Mouse (Mus musculus): ENCODE results near the gene Prr5l. TPM values are rescaled to one million over a fixed set of nuclear protein-coding genes. Genes with fewer than 3 reads are reported as not detected.
A peak's percentile ranks its signal among the peaks of the same experiment; 100 is the strongest.

Prr5l gene
- polyA plus RNA-seq, 1 experiment from 2014 or later = 5.5 TPM

DNA sequence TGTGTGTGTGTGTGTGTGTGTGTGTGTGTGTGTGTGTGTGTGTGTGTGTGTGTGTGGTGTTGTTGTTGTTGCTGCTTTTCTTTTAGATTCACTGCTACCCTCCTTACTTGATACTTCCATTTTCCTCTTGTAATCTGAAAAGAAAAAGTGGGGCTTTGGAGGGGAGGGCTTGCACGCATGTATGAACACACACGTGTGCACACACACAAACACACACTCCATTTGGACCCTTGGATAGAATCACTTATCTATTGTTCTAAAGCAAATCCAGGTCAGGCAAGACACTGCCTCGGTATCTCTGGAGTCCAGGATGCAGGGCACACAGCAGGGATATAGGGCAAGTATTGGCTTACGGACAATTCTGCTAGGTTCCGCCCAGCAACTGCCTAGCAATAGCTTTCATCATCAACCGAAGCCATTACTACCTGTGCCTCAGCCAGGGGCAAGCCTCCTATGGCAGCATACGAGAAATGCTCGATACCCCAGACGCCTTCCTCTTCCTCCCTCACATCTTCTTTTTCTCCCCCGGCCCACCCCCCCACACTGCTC, 159.4 kb downstream of the Prr5l start:
- no peak overlapping the region for H3K27ac ChIP-seq (ENCODE audit: low read length)
- H3K4me3 ChIP-seq (replicated peaks; ENCODE audit: low read length) = no peak overlapping the region
- H3K4me2 ChIP-seq (ENCODE audit: low read length) = no peak overlapping the region
- no peaks in the 10 kb centered on the region for H3K36me3 ChIP-seq (ENCODE audit: control insufficient read depth, insufficient read depth)
- 38% methylated on average over 10 of the region's 10 CpGs for WGBS
- H3K9me3 ChIP-seq (ENCODE audit: control insufficient read depth, low read length) = no peaks in the 10 kb centered on the region
- H3K4me1 ChIP-seq (replicated peaks; ENCODE audit: control insufficient read depth, insufficient read depth, low read length) = peaks cover 7% of the 10 kb centered on the region
- H3K9ac ChIP-seq (replicated peaks; ENCODE audit: low read depth, low read length) = no peak overlapping the region
- no peaks in the 10 kb centered on the region for H3K27me3 ChIP-seq (replicated peaks; ENCODE audit: control insufficient read depth, insufficient read depth, low read length)
- peak; percentile 27; the same call in 1 of the 2 replicates for ATAC-seq

DNA sequence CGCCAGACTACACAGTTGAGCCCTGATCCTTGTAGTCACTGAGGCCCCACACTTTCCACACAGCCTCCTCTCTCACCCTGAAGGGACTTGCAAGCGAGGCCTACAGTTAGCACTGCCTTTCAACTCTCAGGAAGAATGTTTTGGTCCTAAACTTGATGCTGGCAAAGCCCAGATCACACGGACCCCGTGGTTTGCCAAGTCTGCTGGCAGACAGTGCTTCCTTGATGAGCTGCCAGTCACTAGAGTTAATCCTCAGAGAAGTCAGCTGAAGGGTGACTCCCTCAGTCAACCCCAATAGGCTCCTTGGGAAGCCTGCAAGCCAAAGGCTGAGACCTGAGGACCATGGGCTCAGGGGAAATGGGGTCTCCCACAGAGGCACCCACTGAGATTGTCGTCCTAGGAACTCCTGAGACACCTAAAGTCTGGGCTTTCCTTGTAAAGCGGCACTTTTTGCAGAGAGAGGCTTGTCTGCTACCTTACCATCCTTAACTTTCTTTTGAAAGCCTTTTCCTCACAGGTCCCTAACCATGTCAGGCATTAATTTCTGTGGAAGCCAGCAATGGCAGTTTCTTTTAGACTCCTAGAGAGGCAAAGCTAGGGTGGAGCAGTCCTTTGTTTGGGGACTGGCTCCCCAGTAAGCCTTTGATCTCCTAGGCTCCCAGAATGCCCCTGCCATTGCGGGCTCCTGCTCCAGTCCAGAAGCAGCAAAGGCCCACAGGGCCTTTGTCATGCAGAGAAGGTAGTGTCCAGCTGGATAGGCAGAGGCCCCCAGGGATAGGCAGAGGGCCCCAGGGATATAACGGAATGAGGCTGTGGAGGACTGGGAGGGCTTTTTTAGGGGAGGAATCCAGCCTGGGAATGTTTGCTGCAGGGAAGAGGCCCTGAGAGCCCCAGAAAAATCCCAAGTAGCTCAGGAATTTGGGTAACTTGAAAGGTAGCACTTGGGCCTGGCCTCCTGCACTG, 160.2 kb downstream of the Prr5l start:
- 19% methylated on average over 8 of the region's 8 CpGs for WGBS
- H3K27me3 ChIP-seq (replicated peaks; ENCODE audit: control insufficient read depth, insufficient read depth, low read length) = no peaks in the 10 kb centered on the region
- no peak overlapping the region for H3K4me2 ChIP-seq (ENCODE audit: low read length)
- ATAC-seq = peak; percentile 73
- H3K4me3 ChIP-seq (replicated peaks; ENCODE audit: low read length) = no peak overlapping the region
- no peak overlapping the region for H3K9ac ChIP-seq (replicated peaks; ENCODE audit: low read depth, low read length)
- H3K9me3 ChIP-seq (ENCODE audit: control insufficient read depth, low read length) = no peaks in the 10 kb centered on the region
- H3K36me3 ChIP-seq (ENCODE audit: control insufficient read depth, insufficient read depth) = no peaks in the 10 kb centered on the region
- H3K27ac ChIP-seq (ENCODE audit: low read length) = peak overlapping the region; percentile 2; the same call in 1 of the 2 replicates
- H3K4me1 ChIP-seq (replicated peaks; ENCODE audit: control insufficient read depth, insufficient read depth, low read length) = peaks cover 7% of the 10 kb centered on the region

DNA sequence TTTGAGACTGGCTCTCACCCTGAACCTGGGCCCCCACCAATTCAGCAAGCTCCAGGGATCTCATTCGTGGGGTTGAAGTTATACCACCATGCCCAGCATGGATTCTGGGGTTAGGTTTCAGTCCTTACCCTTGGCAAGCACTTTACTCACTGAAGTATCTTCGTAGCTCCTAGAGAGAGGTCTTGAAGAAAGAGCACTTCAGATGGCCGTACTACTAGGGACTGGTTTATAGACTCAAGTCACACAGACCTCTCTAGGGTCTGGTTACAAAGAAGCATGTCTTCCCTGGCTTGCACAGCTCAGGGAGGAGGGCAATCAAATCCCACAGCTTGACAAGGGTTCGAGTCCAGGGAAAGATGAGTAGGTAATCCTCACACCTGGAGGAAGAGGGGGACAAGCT, 161.0 kb downstream of the Prr5l start:
- Histone ChIP-seq H3K27ac (ENCODE audit: low read length) (no peak overlapping the region), H3K36me3 (ENCODE audit: control insufficient read depth, insufficient read depth) (no peaks in the 10 kb centered on the region), H3K4me1 (replicated peaks; ENCODE audit: control insufficient read depth, insufficient read depth, low read length) (peaks cover 7% of the 10 kb centered on the region), H3K27me3 (replicated peaks; ENCODE audit: control insufficient read depth, insufficient read depth, low read length) (no peaks in the 10 kb centered on the region), H3K4me2 (ENCODE audit: low read length) (no peak overlapping the region), H3K9me3 (ENCODE audit: control insufficient read depth, low read length) (no peaks in the 10 kb centered on the region), H3K4me3 (replicated peaks; ENCODE audit: low read length) (no peak overlapping the region), H3K9ac (replicated peaks; ENCODE audit: low read depth, low read length) (no peak overlapping the region)
- no peak for ATAC-seq
- 90% methylated on average over 4 of the region's 4 CpGs for WGBS

DNA sequence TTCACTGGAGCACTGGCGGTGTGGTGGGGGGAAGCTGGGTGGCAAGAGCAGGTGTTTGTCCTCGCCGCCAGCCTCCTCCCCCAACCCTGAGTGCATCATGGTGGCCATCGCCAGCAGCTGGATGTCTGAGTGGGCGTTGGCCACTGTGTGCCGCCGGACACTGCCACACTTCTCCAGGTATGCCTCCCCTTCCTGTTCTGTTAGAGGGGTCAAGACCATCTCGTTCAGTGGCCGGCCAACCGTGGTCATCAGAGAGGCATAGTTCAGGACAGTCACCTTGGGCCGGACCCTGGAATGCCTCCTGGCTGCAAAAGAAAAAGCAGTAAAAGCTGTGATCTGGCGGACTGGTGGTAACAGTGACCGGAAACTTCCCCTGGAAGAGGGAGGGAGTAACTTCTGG, 165.7 kb downstream of the Prr5l start:
- Histone ChIP-seq H3K36me3 (ENCODE audit: control insufficient read depth, insufficient read depth) (no peaks in the 10 kb centered on the region), H3K4me1 (replicated peaks; ENCODE audit: control insufficient read depth, insufficient read depth, low read length) (no peaks in the 10 kb centered on the region; the same call in 1 of the 2 replicates), H3K27ac (ENCODE audit: low read length) (no peak overlapping the region), H3K4me2 (ENCODE audit: low read length) (no peak overlapping the region), H3K4me3 (replicated peaks; ENCODE audit: low read length) (no peak overlapping the region), H3K9ac (replicated peaks; ENCODE audit: low read depth, low read length) (no peak overlapping the region), H3K27me3 (replicated peaks; ENCODE audit: control insufficient read depth, insufficient read depth, low read length) (no peaks in the 10 kb centered on the region), H3K9me3 (ENCODE audit: control insufficient read depth, low read length) (no peaks in the 10 kb centered on the region)
- 94% methylated on average over 13 of the region's 13 CpGs for WGBS
- ATAC-seq = no peak

DNA sequence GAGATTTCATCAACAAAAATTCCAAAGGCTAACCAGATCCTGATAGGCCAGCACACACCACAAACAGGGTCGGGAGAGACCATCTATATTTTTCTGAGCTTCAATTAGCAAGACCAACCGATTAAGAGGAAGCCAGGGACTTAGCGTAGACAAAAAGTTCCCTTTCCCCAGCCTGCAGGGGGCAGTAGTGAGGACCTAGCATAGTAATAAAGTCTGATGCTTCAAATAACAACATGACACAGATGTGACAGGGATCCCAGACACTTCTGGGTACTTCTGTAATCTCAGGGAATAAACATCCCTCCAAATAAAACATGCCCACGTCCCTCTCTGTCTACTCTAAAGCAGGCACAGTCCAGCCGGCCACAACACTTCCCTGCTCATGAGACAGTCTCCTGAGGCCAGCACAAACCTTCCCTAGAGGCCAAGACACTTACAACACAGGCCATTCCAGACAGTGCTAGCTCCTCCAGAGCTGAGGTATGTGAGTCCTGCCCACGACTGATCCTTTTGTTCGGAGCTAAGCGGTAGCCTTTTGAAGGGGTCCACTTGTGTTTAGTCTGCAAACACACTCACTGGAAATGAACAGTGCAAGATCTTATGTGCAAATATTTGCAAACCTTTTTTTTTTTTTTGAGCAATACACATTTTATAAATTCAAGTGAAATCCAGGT, 167.0 kb downstream of the Prr5l start:
- 82% methylated on average over 8 of the region's 8 CpGs for WGBS
- Histone ChIP-seq H3K4me2 (ENCODE audit: low read length) (no peak overlapping the region), H3K9ac (replicated peaks; ENCODE audit: low read depth, low read length) (no peak overlapping the region), H3K9me3 (ENCODE audit: control insufficient read depth, low read length) (no peaks in the 10 kb centered on the region), H3K4me1 (replicated peaks; ENCODE audit: control insufficient read depth, insufficient read depth, low read length) (no peaks in the 10 kb centered on the region), H3K4me3 (replicated peaks; ENCODE audit: low read length) (no peak overlapping the region), H3K27ac (ENCODE audit: low read length) (no peak overlapping the region), H3K27me3 (replicated peaks; ENCODE audit: control insufficient read depth, insufficient read depth, low read length) (no peaks in the 10 kb centered on the region), H3K36me3 (ENCODE audit: control insufficient read depth, insufficient read depth) (no peaks in the 10 kb centered on the region)
- ATAC-seq = no peak

DNA sequence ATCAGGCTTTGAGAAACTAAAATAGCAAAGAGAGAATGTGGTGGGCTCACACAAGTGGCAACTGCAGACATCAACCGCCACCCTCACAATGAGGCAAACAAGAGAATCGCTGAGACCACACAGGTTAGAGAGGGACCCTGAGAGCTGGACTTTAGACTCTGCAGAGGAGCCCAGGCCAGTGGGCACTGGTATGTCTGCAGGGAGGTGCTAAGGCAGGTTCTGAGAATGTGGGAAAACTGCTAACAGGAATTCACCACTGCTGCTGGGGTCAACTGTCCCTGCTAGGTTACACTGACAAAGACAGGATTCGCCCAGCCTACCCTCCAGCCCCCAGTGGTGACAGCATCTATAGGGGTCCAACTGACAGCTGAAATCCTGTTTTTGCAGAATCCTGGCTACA, 171.2 kb downstream of the Prr5l start:
- WGBS = 86% methylated on average over 3 of the region's 3 CpGs
- H3K36me3 ChIP-seq (ENCODE audit: control insufficient read depth, insufficient read depth) = no peaks in the 10 kb centered on the region
- no peaks in the 10 kb centered on the region for H3K9me3 ChIP-seq (ENCODE audit: control insufficient read depth, low read length)
- H3K4me1 ChIP-seq (replicated peaks; ENCODE audit: control insufficient read depth, insufficient read depth, low read length) = no peaks in the 10 kb centered on the region
- H3K27me3 ChIP-seq (replicated peaks; ENCODE audit: control insufficient read depth, insufficient read depth, low read length) = no peaks in the 10 kb centered on the region
- H3K9ac ChIP-seq (replicated peaks; ENCODE audit: low read depth, low read length) = no peak overlapping the region
- no peak overlapping the region for H3K4me3 ChIP-seq (replicated peaks; ENCODE audit: low read length)
- no peak overlapping the region for H3K4me2 ChIP-seq (ENCODE audit: low read length)
- H3K27ac ChIP-seq (ENCODE audit: low read length) = no peak overlapping the region
- no peak for ATAC-seq

DNA sequence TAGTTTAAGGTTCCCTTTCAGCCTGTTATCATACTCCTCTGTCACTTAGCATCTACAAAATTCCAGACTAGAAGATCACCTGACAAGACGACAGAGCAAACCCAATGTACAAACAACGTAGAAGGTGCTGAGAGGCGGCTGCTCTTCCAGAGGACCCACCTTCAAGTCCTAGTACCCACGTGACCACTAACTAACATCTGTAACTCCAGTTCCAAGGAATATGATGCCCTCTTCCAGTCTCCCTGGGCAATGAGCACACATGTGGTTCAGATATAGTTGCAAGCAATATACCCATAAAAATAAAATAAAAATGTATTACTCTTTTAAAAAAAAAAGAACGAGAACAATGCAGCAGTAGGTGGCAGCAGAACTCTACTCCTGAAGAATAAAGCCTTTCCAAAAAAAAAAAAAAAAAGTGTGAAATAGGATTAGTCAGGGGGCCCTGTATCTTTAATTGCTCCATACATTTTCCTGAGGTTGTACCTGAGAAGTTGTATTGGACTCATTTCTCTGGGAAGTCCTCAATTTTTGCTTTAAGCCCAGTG, 176.8 kb downstream of the Prr5l start:
- Histone ChIP-seq H3K4me2 (ENCODE audit: low read length) (no peak overlapping the region), H3K4me1 (replicated peaks; ENCODE audit: control insufficient read depth, insufficient read depth, low read length) (no peaks in the 10 kb centered on the region), H3K27me3 (replicated peaks; ENCODE audit: control insufficient read depth, insufficient read depth, low read length) (no peaks in the 10 kb centered on the region), H3K9ac (replicated peaks; ENCODE audit: low read depth, low read length) (no peak overlapping the region), H3K4me3 (replicated peaks; ENCODE audit: low read length) (no peak overlapping the region), H3K27ac (ENCODE audit: low read length) (no peak overlapping the region), H3K9me3 (ENCODE audit: control insufficient read depth, low read length) (no peaks in the 10 kb centered on the region), H3K36me3 (ENCODE audit: control insufficient read depth, insufficient read depth) (no peaks in the 10 kb centered on the region)
- 52% methylated on average over 5 of the region's 5 CpGs for WGBS
- ATAC-seq = no peak

DNA sequence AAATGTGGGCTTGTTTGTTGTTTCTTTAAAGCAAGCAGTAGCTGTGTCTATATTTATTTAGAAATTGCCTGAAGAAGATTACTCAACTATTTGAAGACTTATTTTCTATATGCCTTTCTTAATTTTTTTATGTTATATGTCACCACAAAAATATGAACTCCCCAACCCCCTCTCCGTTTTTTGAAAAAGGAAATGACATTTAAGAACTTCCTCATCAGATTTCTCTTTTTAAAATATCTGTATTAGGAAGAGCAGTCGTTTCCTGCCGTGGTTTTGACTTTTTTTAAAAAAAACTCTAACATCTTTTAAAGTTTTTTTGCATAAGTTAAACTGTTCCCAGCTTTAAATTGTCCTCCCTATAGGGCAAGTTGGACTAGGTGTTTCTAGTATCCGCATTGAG, 183.5 kb downstream of the Prr5l start:
- 93% methylated on average over 4 of the region's 4 CpGs for WGBS
- H3K4me1 ChIP-seq (replicated peaks; ENCODE audit: control insufficient read depth, insufficient read depth, low read length) = no peaks in the 10 kb centered on the region
- peaks cover 15% of the 10 kb centered on the region for H3K36me3 ChIP-seq (ENCODE audit: control insufficient read depth, insufficient read depth)
- H3K4me2 ChIP-seq (ENCODE audit: low read length) = no peak overlapping the region
- no peak overlapping the region for H3K4me3 ChIP-seq (replicated peaks; ENCODE audit: low read length)
- no peak overlapping the region for H3K9ac ChIP-seq (replicated peaks; ENCODE audit: low read depth, low read length)
- no peaks in the 10 kb centered on the region for H3K27me3 ChIP-seq (replicated peaks; ENCODE audit: control insufficient read depth, insufficient read depth, low read length)
- no peak for ATAC-seq
- no peaks in the 10 kb centered on the region for H3K9me3 ChIP-seq (ENCODE audit: control insufficient read depth, low read length)
- H3K27ac ChIP-seq (ENCODE audit: low read length) = no peak overlapping the region

DNA sequence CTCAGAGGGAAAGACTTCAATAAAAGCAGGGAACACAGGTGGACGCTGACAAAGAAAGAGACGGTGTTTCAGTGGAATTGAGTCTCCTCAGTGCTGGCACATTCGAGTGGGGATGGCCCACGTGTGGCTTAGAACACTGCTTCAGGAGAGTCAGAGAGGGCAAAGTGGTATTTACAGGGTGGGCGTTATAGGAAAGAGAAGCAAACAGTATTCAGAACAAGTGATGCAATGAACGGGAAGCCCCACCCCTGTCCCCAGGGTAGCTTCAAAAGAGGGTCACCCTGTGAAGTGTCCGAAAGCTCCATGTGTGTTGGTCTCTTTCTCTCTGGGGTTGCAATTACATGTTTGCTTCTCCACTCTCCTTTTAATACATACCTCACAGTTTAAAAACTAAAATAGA, 187.2 kb downstream of the Prr5l start:
- Histone ChIP-seq H3K4me2 (ENCODE audit: low read length) (no peak overlapping the region), H3K9ac (replicated peaks; ENCODE audit: low read depth, low read length) (no peak overlapping the region), H3K4me1 (replicated peaks; ENCODE audit: control insufficient read depth, insufficient read depth, low read length) (no peaks in the 10 kb centered on the region), H3K4me3 (replicated peaks; ENCODE audit: low read length) (no peak overlapping the region), H3K36me3 (ENCODE audit: control insufficient read depth, insufficient read depth) (peaks cover 23% of the 10 kb centered on the region), H3K27ac (ENCODE audit: low read length) (no peak overlapping the region), H3K9me3 (ENCODE audit: control insufficient read depth, low read length) (no peaks in the 10 kb centered on the region), H3K27me3 (replicated peaks; ENCODE audit: control insufficient read depth, insufficient read depth, low read length) (no peaks in the 10 kb centered on the region)
- 84% methylated on average over 7 of the region's 7 CpGs for WGBS
- no peak for ATAC-seq

Data from forebrain, embryonic 16.5 days (tissue).